Mouse (Mus musculus) limb, embryonic 12.5 days (tissue): ENCODE measurements at regions not wholly inside any gene's neighbourhood (a gene's known extent, or its start where the extent isn't known, plus 50 kb on each side); places are given as distances from the start of the nearest gene placed in this dataset.
"Not testable (repeated sequence)": the region's sequence is repeated elsewhere in the genome, so short reads cannot be mapped to it uniquely, and the experiment has no call there.

Experiments used
- ATAC-seq: fragments of 200-750 bp; cut with Nextera tagmentation; 2 replicates; pipeline ENCODE4 v1.8.0; 2017; ENCODE audit warnings: low read depth, moderate TSS enrichment; ENCODE audit not compliant: insufficient number of reproducible peaks, insufficient read depth, low FRiP score, low TSS enrichment
- H3K27ac ChIP-seq: fragments of 300-500 bp; sonication (generic); 2 replicates; pipeline ENCODE4 v1.5.1; 2016; ENCODE audit warnings: mild to moderate bottlenecking, moderate library complexity
- H3K27me3 ChIP-seq: fragments of 300-500 bp; sonication (generic); 2 replicates; pipeline ENCODE4 v1.6.1; 2016; ENCODE audit warnings: mild to moderate bottlenecking, moderate library complexity
- H3K36me3 ChIP-seq: fragments of 300-500 bp; sonication (generic); 2 replicates; pipeline ENCODE4 v1.6.1; 2016; ENCODE audit warnings: mild to moderate bottlenecking, moderate library complexity
- H3K4me1 ChIP-seq: fragments of 300-500 bp; sonication (generic); replicated peaks from 2 replicates; pipeline ENCODE4 v1.6.1; 2016
- H3K4me2 ChIP-seq: fragments of 300-500 bp; sonication (generic); 2 replicates; pipeline ENCODE4 v1.6.1; 2016; ENCODE audit warnings: mild to moderate bottlenecking, moderate library complexity
- H3K4me3 ChIP-seq: fragments of 300-500 bp; sonication (generic); replicated peaks from 2 replicates; pipeline ENCODE4 v1.5.1; 2016; ENCODE audit warnings: mild to moderate bottlenecking
- H3K9ac ChIP-seq: fragments of 300-500 bp; sonication (generic); replicated peaks from 2 replicates; pipeline ENCODE4 v1.6.1; 2016; ENCODE audit warnings: mild to moderate bottlenecking, moderate library complexity
- H3K9me3 ChIP-seq: fragments of 300-500 bp; sonication (generic); 2 replicates; pipeline ENCODE4 v1.6.1; 2016; ENCODE audit warnings: mild to moderate bottlenecking, moderate library complexity
- WGBS: fragments of 180-500 bp; shearing (Covaris S2); methylation state at CpG from one replicate; pipeline ENCODE4 v1.1.7; 2016; 5-methylcytosine and 5-hydroxymethylcytosine counted together

DNA sequence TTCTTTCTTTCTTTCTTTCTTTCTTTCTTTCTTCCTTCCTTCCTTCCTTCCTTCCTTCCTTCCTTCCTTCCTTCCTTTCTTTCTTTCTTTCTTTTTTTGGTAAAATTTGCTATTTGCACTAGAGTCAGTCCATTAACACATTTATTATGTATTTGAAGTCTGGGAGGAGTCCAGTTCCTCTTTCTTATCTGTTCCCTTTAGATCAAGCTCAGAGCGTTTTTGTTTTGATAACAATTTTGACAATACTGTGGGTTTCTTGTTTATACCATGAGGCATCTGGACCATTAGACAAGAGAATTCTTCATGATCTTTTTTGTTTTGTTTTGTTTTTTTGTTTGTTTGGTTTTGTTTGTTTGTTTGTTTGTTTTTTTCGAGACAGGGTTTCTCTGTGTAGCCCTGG is 52.3 kb upstream of the Cttnbp2 start:
- not testable (repeated sequence) for H3K4me3 ChIP-seq, H3K9ac ChIP-seq, H3K9me3 ChIP-seq, H3K4me1 ChIP-seq, ATAC-seq, H3K4me2 ChIP-seq, H3K27ac ChIP-seq, H3K27me3 ChIP-seq, H3K36me3 ChIP-seq
- 75% methylated on average over 2 of the region's 2 CpGs for WGBS

DNA sequence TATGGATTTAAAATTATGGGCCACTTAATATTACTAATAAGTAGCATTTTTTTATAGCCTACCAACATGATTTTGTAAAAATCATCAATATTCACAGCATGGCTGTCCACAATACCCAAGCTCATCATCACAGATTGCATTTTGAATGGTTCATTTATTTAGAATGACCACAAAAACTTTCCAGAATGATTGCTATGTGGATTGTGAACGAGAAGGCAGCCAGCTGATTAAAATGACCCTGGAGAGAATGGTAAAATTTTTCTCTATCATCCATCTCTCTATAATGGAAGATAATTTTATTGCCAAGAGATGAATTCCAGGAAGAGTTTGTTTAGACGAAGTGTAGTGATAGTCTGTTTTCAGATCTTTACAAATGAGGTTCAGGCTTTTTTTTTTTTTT is 54.6 kb upstream of the Cttnbp2 start:
- no peak overlapping the region for H3K27ac ChIP-seq
- no peaks in the 10 kb centered on the region for H3K4me1 ChIP-seq
- H3K9me3 ChIP-seq: no peaks in the 10 kb centered on the region
- no peaks in the 10 kb centered on the region for H3K27me3 ChIP-seq
- H3K4me3 ChIP-seq: no peak overlapping the region
- 85% methylated on average over 2 of the region's 2 CpGs for WGBS
- H3K4me2 ChIP-seq: no peak overlapping the region
- no peaks in the 10 kb centered on the region for H3K36me3 ChIP-seq
- H3K9ac ChIP-seq: no peak overlapping the region
- no peak for ATAC-seq

DNA sequence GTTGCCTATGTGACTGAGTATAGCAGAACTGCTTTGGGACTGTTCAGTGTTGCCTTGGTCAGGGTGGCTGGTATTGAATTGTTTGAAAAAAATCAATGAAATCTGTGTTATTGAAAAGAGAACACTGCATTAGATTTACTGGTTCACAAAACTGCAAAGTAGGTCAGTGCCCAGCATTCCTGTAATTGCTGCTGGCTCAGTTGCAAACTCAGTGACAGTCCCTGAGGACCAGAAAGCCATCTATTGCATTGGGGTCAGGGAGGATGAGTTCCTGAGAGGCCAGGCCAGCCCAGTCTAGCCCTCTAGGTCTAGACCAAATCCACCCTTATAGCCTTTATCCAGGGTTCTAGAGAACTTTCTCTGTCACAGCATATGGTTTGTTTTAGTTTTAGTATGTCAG is 63.9 kb upstream of the Cttnbp2 start:
- no peaks in the 10 kb centered on the region for H3K4me1 ChIP-seq
- H3K9me3 ChIP-seq: no peaks in the 10 kb centered on the region
- H3K27ac ChIP-seq: no peak overlapping the region
- H3K36me3 ChIP-seq: no peaks in the 10 kb centered on the region
- H3K27me3 ChIP-seq: no peaks in the 10 kb centered on the region
- no peak overlapping the region for H3K9ac ChIP-seq
- H3K4me2 ChIP-seq: no peak overlapping the region
- no peak for ATAC-seq
- no peak overlapping the region for H3K4me3 ChIP-seq

GRCm38 (mm10) chr6:18589436-18589835 is 74.8 kb upstream of the Cttnbp2 start:
- Histone ChIP-seq H3K4me3 (no peak overlapping the region), H3K27ac (no peak overlapping the region), H3K36me3 (no peaks in the 10 kb centered on the region), H3K4me2 (no peak overlapping the region), H3K9ac (no peak overlapping the region), H3K9me3 (no peaks in the 10 kb centered on the region), H3K27me3 (no peaks in the 10 kb centered on the region), H3K4me1 (no peaks in the 10 kb centered on the region)
- no peak for ATAC-seq

- Histone ChIP-seq H3K9me3 (no peaks in the 10 kb centered on the region), H3K36me3 (no peaks in the 10 kb centered on the region), H3K27me3 (no peaks in the 10 kb centered on the region), H3K4me2 (no peak overlapping the region), H3K4me1 (peaks cover 8% of the 10 kb centered on the region; the same call in 1 of the 2 replicates), H3K9ac (no peak overlapping the region), H3K27ac (no peak overlapping the region), H3K4me3 (no peak overlapping the region)
- 90% methylated on average over 5 of the region's 5 CpGs for WGBS
- ATAC-seq: no peak
Observed at GRCm38 (mm10) chr6:18596680-18597079, 82.0 kb upstream of the Cttnbp2 start.

DNA sequence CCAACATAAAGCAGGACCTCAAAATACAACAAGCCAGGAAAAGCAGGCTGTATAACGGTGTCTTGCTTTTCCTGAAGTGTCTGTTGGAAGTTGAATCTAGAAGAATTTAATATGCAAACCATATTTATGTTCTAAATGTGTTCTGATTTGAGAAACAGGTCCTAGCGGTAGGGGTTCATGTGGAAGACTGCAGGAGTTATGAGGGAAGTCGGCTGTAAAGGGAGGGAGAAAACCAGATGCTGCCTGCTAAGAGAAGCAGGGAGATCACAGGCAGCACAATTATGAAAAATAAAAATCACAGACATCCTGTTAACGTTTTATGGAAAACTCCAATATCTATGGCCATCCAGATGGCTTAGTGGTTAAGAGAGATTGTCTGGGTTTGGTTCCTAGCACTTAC is 85.0 kb upstream of the Cttnbp2 start:
- Histone ChIP-seq H3K4me1 (peaks cover 8% of the 10 kb centered on the region; the same call in 1 of the 2 replicates), H3K36me3 (no peaks in the 10 kb centered on the region), H3K4me3 (no peak overlapping the region), H3K9me3 (no peaks in the 10 kb centered on the region), H3K27ac (no peak overlapping the region), H3K4me2 (no peak overlapping the region), H3K9ac (no peak overlapping the region), H3K27me3 (no peaks in the 10 kb centered on the region)
- WGBS: 38% methylated on average over 4 of the region's 4 CpGs
- ATAC-seq: no peak

DNA sequence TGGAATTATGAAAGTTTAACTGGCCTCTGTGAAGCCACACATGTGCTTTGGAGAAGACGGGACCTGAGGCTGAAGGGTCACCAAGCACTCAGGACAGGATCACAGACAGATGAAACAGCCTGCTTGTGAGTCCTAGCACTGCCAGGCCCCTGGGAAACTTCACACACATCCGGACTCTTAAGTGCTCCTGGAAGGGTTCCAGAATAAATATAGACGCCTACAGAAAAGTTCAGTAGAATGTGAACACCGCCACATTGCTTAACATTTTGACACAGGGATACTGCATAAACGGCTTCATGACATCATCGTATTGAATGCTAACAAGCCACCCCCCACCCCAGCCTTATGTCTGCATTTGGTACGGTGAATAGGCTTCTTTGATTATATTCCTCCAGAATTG is 87.3 kb upstream of the Cttnbp2 start:
- H3K27ac ChIP-seq: no peak overlapping the region
- H3K9me3 ChIP-seq: no peaks in the 10 kb centered on the region
- peaks cover 8% of the 10 kb centered on the region; the same call in 1 of the 2 replicates for H3K4me1 ChIP-seq
- H3K4me3 ChIP-seq: no peak overlapping the region
- no peak overlapping the region for H3K4me2 ChIP-seq
- H3K36me3 ChIP-seq: no peaks in the 10 kb centered on the region
- 0 out of 2 replicates have a peak, but pooled peaks have one; percentile 45 for ATAC-seq
- 61% methylated on average over 7 of the region's 7 CpGs for WGBS
- H3K27me3 ChIP-seq: no peaks in the 10 kb centered on the region
- H3K9ac ChIP-seq: no peak overlapping the region

- Histone ChIP-seq H3K36me3 (no peaks in the 10 kb centered on the region), H3K9me3 (no peaks in the 10 kb centered on the region), H3K27ac (no peak overlapping the region), H3K4me3 (no peak overlapping the region), H3K9ac (no peak overlapping the region), H3K27me3 (no peaks in the 10 kb centered on the region), H3K4me2 (no peak overlapping the region), H3K4me1 (no peaks in the 10 kb centered on the region)
- 69% methylated on average over 6 of the region's 6 CpGs for WGBS
- no peak for ATAC-seq
Observed at GRCm38 (mm10) chr6:18621372-18622262, 107.0 kb upstream of the Cttnbp2 start.

DNA sequence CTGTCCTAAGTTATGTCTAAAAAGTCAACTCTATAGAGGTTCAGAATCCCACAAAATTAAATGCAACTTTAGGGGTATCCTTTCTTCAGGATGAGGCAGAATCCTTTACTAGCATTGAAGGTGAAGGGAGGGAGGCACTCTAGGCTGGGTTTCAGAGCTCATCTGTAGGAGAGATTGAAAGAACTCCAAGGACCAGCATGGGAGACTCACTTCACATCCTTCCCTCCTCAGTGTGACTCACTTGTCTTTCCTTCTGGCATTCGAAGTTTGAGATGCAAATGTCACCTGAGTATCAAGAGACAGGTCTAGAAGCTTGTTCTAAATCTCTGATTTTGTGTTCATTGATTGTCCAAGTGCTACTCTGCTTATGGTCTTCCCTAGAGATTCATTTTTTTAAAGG is 113.9 kb upstream of the Cttnbp2 start:
- H3K9me3 ChIP-seq: no peaks in the 10 kb centered on the region
- H3K4me1 ChIP-seq: no peaks in the 10 kb centered on the region
- no peak overlapping the region for H3K4me2 ChIP-seq
- no peak overlapping the region for H3K27ac ChIP-seq
- no peaks in the 10 kb centered on the region for H3K36me3 ChIP-seq
- ATAC-seq: no peak
- H3K4me3 ChIP-seq: no peak overlapping the region
- 50% methylated on average over 1 of the region's 1 CpGs for WGBS
- H3K9ac ChIP-seq: no peak overlapping the region
- no peaks in the 10 kb centered on the region for H3K27me3 ChIP-seq

- H3K9ac ChIP-seq: no peak overlapping the region
- no peak overlapping the region for H3K4me3 ChIP-seq
- no peak overlapping the region for H3K27ac ChIP-seq
- peaks cover 8% of the 10 kb centered on the region for H3K9me3 ChIP-seq
- 77% methylated on average over 2 of the region's 2 CpGs for WGBS
- H3K4me1 ChIP-seq: no peaks in the 10 kb centered on the region
- no peaks in the 10 kb centered on the region for H3K27me3 ChIP-seq
- no peak overlapping the region for H3K4me2 ChIP-seq
- no peaks in the 10 kb centered on the region for H3K36me3 ChIP-seq
- ATAC-seq: no peak
Observed at GRCm38 (mm10) chr6:18633540-18634200, 119.0 kb upstream of the Cttnbp2 start.

- Histone ChIP-seq H3K27ac (no peak overlapping the region), H3K27me3 (no peaks in the 10 kb centered on the region), H3K4me2 (no peak overlapping the region), H3K4me1 (no peaks in the 10 kb centered on the region), H3K36me3 (no peaks in the 10 kb centered on the region), H3K4me3 (no peak overlapping the region), H3K9me3 (peaks cover 8% of the 10 kb centered on the region), H3K9ac (no peak overlapping the region)
- ATAC-seq: no peak
- WGBS: 61% methylated on average over 3 of the region's 3 CpGs
Observed at GRCm38 (mm10) chr6:18639712-18640383, 125.2 kb upstream of the Cttnbp2 start.
